Mouse (Mus musculus) spleen, adult 18-20 months (tissue): ENCODE measurements around the gene Hist1h4h.
"Not testable (repeated sequence)": the region's sequence is repeated elsewhere in the genome, so short reads cannot be mapped to it uniquely, and the experiment has no call there.

Experiments used
- DNase-seq, 2 experiments: peaks; one replicate each; pipeline ENCODE4 v3.0.0; 2022; ENCODE audit warnings: mixed read lengths in 2 of 2

Gene Hist1h4h

GRCm38 (mm10) chr13:23555839-23556416 lies 25.1 kb downstream of the Hist1h4h start:
- no peak for DNase-seq

GRCm38 (mm10) chr13:23556906-23557305 lies 26.1 kb downstream of the Hist1h4h start:
- no peak for DNase-seq

GRCm38 (mm10) chr13:23560699-23561098 lies 29.8 kb downstream of the Hist1h4h start:
- DNase-seq: not testable (repeated sequence)

- not testable (repeated sequence) for DNase-seq
Observed at GRCm38 (mm10) chr13:23561531-23561882, 30.7 kb downstream of the Hist1h4h start.

- peak; percentile 84 to 86 for DNase-seq
Observed at GRCm38 (mm10) chr13:23561883-23562659, 31.2 kb downstream of the Hist1h4h start, which contains the start of gene Hist1h3e. Gene Hist1h3e (minus strand): TSS chr13:23562369.

- no peak for DNase-seq
Observed at GRCm38 (mm10) chr13:23562699-23563462, 32.0 kb downstream of the Hist1h4h start.

- DNase-seq: no peak
Observed at GRCm38 (mm10) chr13:23564482-23564881, 33.6 kb downstream of the Hist1h4h start.

- DNase-seq: not testable (repeated sequence)
Observed at GRCm38 (mm10) chr13:23570261-23571021, 39.6 kb downstream of the Hist1h4h start.

GRCm38 (mm10) chr13:23571022-23571503 lies 40.2 kb downstream of the Hist1h4h start, which contains the start of the genes Hist1h2ae and Hist1h2bg:
Gene Hist1h2ae (minus strand): TSS chr13:23571220.
Gene Hist1h2bg (plus strand): TSS chr13:23571396.
- peak; percentile 64 for DNase-seq

- DNase-seq: not testable (repeated sequence)
Observed at GRCm38 (mm10) chr13:23571504-23572217, 40.8 kb downstream of the Hist1h4h start.

- no peak for DNase-seq
Observed at GRCm38 (mm10) chr13:23572218-23573033, 41.6 kb downstream of the Hist1h4h start.

GRCm38 (mm10) chr13:23573034-23573897 lies 42.4 kb downstream of the Hist1h4h start:
- not testable (repeated sequence) for DNase-seq

- DNase-seq: peak; percentile 72 to 77
Observed at GRCm38 (mm10) chr13:23573898-23574524, 43.2 kb downstream of the Hist1h4h start, which contains the start of the genes Hist1h2bf and Hist1h2ad. Gene Hist1h2bf (minus strand): TSS chr13:23574196. Gene Hist1h2ad (plus strand): TSS chr13:23574381.

- not testable (repeated sequence) for DNase-seq
Observed at GRCm38 (mm10) chr13:23574546-23575170, 43.8 kb downstream of the Hist1h4h start.

GRCm38 (mm10) chr13:23575271-23575851 lies 44.5 kb downstream of the Hist1h4h start, which contains the start of gene Hist1h3d:
Gene Hist1h3d (plus strand): TSS chr13:23575763.
- DNase-seq: peak in 1 of 2 experiments; percentile 32

- not testable (repeated sequence) for DNase-seq
Observed at GRCm38 (mm10) chr13:23575864-23576313, 45.0 kb downstream of the Hist1h4h start.

- DNase-seq: no peak
Observed at GRCm38 (mm10) chr13:23576351-23576881, 45.6 kb downstream of the Hist1h4h start.
